Mouse (Mus musculus): ENCODE data around the gene Btg2. TPM values are rescaled to one million over a fixed set of nuclear protein-coding genes. Genes with fewer than 3 reads are reported as not detected.

The Btg2 gene
- polyA plus RNA-seq, 1 experiment from 2014 or later = 22.4 TPM

- 76% methylated on average over 6 of the region's 6 CpGs for WGBS
- Histone ChIP-seq H3K27me3 (ENCODE audit: control insufficient read depth, insufficient read depth, low read length) (no peaks in the 10 kb centered on the region), H3K36me3 (ENCODE audit: control insufficient read depth, insufficient read depth, low read length) (no peaks in the 10 kb centered on the region), H3K9ac (replicated peaks; ENCODE audit: low read depth, low read length) (no peak overlapping the region), H3K27ac (ENCODE audit: low read depth, low read length) (no peak overlapping the region), H3K4me2 (ENCODE audit: low read depth, low read length) (no peak overlapping the region), H3K9me3 (ENCODE audit: control insufficient read depth, low read length) (no peaks in the 10 kb centered on the region), H3K4me1 (ENCODE audit: control insufficient read depth, insufficient read depth, low read length) (peaks cover 33% of the 10 kb centered on the region), H3K4me3 (ENCODE audit: low read depth, low read length) (no peak overlapping the region)
- no peak for ATAC-seq (ENCODE audit: low read depth)
Measured at GRCm38 (mm10) chr1:134058870-134059269, 20.1 kb downstream of the Btg2 start.

- Histone ChIP-seq H3K9ac (replicated peaks; ENCODE audit: low read depth, low read length) (no peak overlapping the region), H3K27me3 (ENCODE audit: control insufficient read depth, insufficient read depth, low read length) (no peaks in the 10 kb centered on the region), H3K36me3 (ENCODE audit: control insufficient read depth, insufficient read depth, low read length) (no peaks in the 10 kb centered on the region), H3K4me1 (ENCODE audit: control insufficient read depth, insufficient read depth, low read length) (peaks cover 22% of the 10 kb centered on the region), H3K27ac (ENCODE audit: low read depth, low read length) (no peak overlapping the region), H3K4me2 (ENCODE audit: low read depth, low read length) (no peak overlapping the region), H3K4me3 (ENCODE audit: low read depth, low read length) (no peak overlapping the region), H3K9me3 (ENCODE audit: control insufficient read depth, low read length) (no peaks in the 10 kb centered on the region)
- 86% methylated on average over 8 of the region's 8 CpGs for WGBS
- no peak for ATAC-seq (ENCODE audit: low read depth)
Measured at GRCm38 (mm10) chr1:134057736-134058135, 21.2 kb downstream of the Btg2 start.

GRCm38 (mm10) chr1:134056285-134056684 is 22.6 kb downstream of the Btg2 start:
- Histone ChIP-seq H3K27me3 (ENCODE audit: control insufficient read depth, insufficient read depth, low read length) (no peaks in the 10 kb centered on the region), H3K4me3 (ENCODE audit: low read depth, low read length) (no peak overlapping the region), H3K4me2 (ENCODE audit: low read depth, low read length) (no peak overlapping the region), H3K36me3 (ENCODE audit: control insufficient read depth, insufficient read depth, low read length) (no peaks in the 10 kb centered on the region), H3K9me3 (ENCODE audit: control insufficient read depth, low read length) (no peaks in the 10 kb centered on the region), H3K27ac (ENCODE audit: low read depth, low read length) (no peak overlapping the region), H3K4me1 (ENCODE audit: control insufficient read depth, insufficient read depth, low read length) (peaks cover 10% of the 10 kb centered on the region), H3K9ac (replicated peaks; ENCODE audit: low read depth, low read length) (no peak overlapping the region)
- ATAC-seq (ENCODE audit: low read depth) = no peak
- 79% methylated on average over 4 of the region's 4 CpGs for WGBS

GRCm38 (mm10) chr1:134055666-134056245 is 23.2 kb downstream of the Btg2 start:
- ATAC-seq (ENCODE audit: low read depth) = no peak
- H3K9me3 ChIP-seq (ENCODE audit: control insufficient read depth, low read length) = no peaks in the 10 kb centered on the region
- WGBS = 77% methylated on average over 9 of the region's 9 CpGs
- peaks cover 6% of the 10 kb centered on the region; the same call in 1 of the 2 replicates for H3K4me1 ChIP-seq (ENCODE audit: control insufficient read depth, insufficient read depth, low read length)
- H3K9ac ChIP-seq (replicated peaks; ENCODE audit: low read depth, low read length) = no peak overlapping the region
- no peak overlapping the region for H3K4me2 ChIP-seq (ENCODE audit: low read depth, low read length)
- no peak overlapping the region for H3K27ac ChIP-seq (ENCODE audit: low read depth, low read length)
- H3K4me3 ChIP-seq (ENCODE audit: low read depth, low read length) = no peak overlapping the region
- H3K36me3 ChIP-seq (ENCODE audit: control insufficient read depth, insufficient read depth, low read length) = no peaks in the 10 kb centered on the region
- H3K27me3 ChIP-seq (ENCODE audit: control insufficient read depth, insufficient read depth, low read length) = no peaks in the 10 kb centered on the region

GRCm38 (mm10) chr1:134055058-134055457 is 23.9 kb downstream of the Btg2 start:
- Histone ChIP-seq H3K27me3 (ENCODE audit: control insufficient read depth, insufficient read depth, low read length) (no peaks in the 10 kb centered on the region), H3K9me3 (ENCODE audit: control insufficient read depth, low read length) (no peaks in the 10 kb centered on the region), H3K4me2 (ENCODE audit: low read depth, low read length) (no peak overlapping the region), H3K27ac (ENCODE audit: low read depth, low read length) (no peak overlapping the region), H3K36me3 (ENCODE audit: control insufficient read depth, insufficient read depth, low read length) (no peaks in the 10 kb centered on the region), H3K9ac (replicated peaks; ENCODE audit: low read depth, low read length) (no peak overlapping the region), H3K4me1 (ENCODE audit: control insufficient read depth, insufficient read depth, low read length) (0 out of 2 replicates have a peak, but pooled peaks cover under 1% of the 10 kb centered on the region), H3K4me3 (ENCODE audit: low read depth, low read length) (no peak overlapping the region)
- ATAC-seq (ENCODE audit: low read depth) = no peak
- WGBS = 67% methylated on average over 9 of the region's 9 CpGs

- H3K9ac ChIP-seq (replicated peaks; ENCODE audit: low read depth, low read length) = no peak overlapping the region
- no peaks in the 10 kb centered on the region for H3K27me3 ChIP-seq (ENCODE audit: control insufficient read depth, insufficient read depth, low read length)
- WGBS = 6% methylated on average over 6 of the region's 6 CpGs
- no peak overlapping the region for H3K27ac ChIP-seq (ENCODE audit: low read depth, low read length)
- 0 out of 2 replicates have a peak, but pooled peaks have one; percentile 62 for ATAC-seq (ENCODE audit: low read depth)
- H3K4me2 ChIP-seq (ENCODE audit: low read depth, low read length) = no peak overlapping the region
- no peak overlapping the region for H3K4me3 ChIP-seq (ENCODE audit: low read depth, low read length)
- no peaks in the 10 kb centered on the region for H3K36me3 ChIP-seq (ENCODE audit: control insufficient read depth, insufficient read depth, low read length)
- H3K4me1 ChIP-seq (ENCODE audit: control insufficient read depth, insufficient read depth, low read length) = no peaks in the 10 kb centered on the region
- H3K9me3 ChIP-seq (ENCODE audit: control insufficient read depth, low read length) = no peaks in the 10 kb centered on the region
Measured at GRCm38 (mm10) chr1:134053207-134053606, 25.7 kb downstream of the Btg2 start.

GRCm38 (mm10) chr1:134049542-134049941 is 29.4 kb downstream of the Btg2 start:
- peaks cover 4% of the 10 kb centered on the region; the same call in 1 of the 2 replicates for H3K4me1 ChIP-seq (ENCODE audit: control insufficient read depth, insufficient read depth, low read length)

GRCm38 (mm10) chr1:134048759-134049158 is 30.2 kb downstream of the Btg2 start:
- no peak overlapping the region for H3K27ac ChIP-seq (ENCODE audit: low read depth, low read length)
- H3K4me3 ChIP-seq (ENCODE audit: low read depth, low read length) = no peak overlapping the region
- no peak overlapping the region for H3K4me2 ChIP-seq (ENCODE audit: low read depth, low read length)
- H3K9me3 ChIP-seq (ENCODE audit: control insufficient read depth, low read length) = no peaks in the 10 kb centered on the region
- 4% methylated on average over 5 of the region's 5 CpGs for WGBS
- H3K9ac ChIP-seq (replicated peaks; ENCODE audit: low read depth, low read length) = no peak overlapping the region
- peak; percentile 68; the same call in 1 of the 2 replicates for ATAC-seq (ENCODE audit: low read depth)
- H3K4me1 ChIP-seq (ENCODE audit: control insufficient read depth, insufficient read depth, low read length) = peaks cover 4% of the 10 kb centered on the region; the same call in 1 of the 2 replicates
- no peaks in the 10 kb centered on the region for H3K36me3 ChIP-seq (ENCODE audit: control insufficient read depth, insufficient read depth, low read length)
- no peaks in the 10 kb centered on the region for H3K27me3 ChIP-seq (ENCODE audit: control insufficient read depth, insufficient read depth, low read length)

More at GRCm38 (mm10) chr1:134049542-134049941, 29.4 kb downstream of the Btg2 start:
- Histone ChIP-seq H3K9ac (replicated peaks; ENCODE audit: low read depth, low read length) (no peak overlapping the region), H3K27me3 (ENCODE audit: control insufficient read depth, insufficient read depth, low read length) (no peaks in the 10 kb centered on the region), H3K36me3 (ENCODE audit: control insufficient read depth, insufficient read depth, low read length) (no peaks in the 10 kb centered on the region), H3K27ac (ENCODE audit: low read depth, low read length) (no peak overlapping the region), H3K4me3 (ENCODE audit: low read depth, low read length) (no peak overlapping the region), H3K9me3 (ENCODE audit: control insufficient read depth, low read length) (no peaks in the 10 kb centered on the region), H3K4me2 (ENCODE audit: low read depth, low read length) (no peak overlapping the region)
- 74% methylated on average over 6 of the region's 6 CpGs for WGBS
- ATAC-seq (ENCODE audit: low read depth) = no peak

GRCm38 (mm10) chr1:134047431-134047830 is 31.5 kb downstream of the Btg2 start:
- Histone ChIP-seq H3K4me3 (ENCODE audit: low read depth, low read length) (no peak overlapping the region), H3K4me1 (ENCODE audit: control insufficient read depth, insufficient read depth, low read length) (peaks cover 6% of the 10 kb centered on the region; the same call in 1 of the 2 replicates), H3K9ac (replicated peaks; ENCODE audit: low read depth, low read length) (no peak overlapping the region), H3K27ac (ENCODE audit: low read depth, low read length) (no peak overlapping the region), H3K27me3 (ENCODE audit: control insufficient read depth, insufficient read depth, low read length) (no peaks in the 10 kb centered on the region), H3K9me3 (ENCODE audit: control insufficient read depth, low read length) (no peaks in the 10 kb centered on the region), H3K36me3 (ENCODE audit: control insufficient read depth, insufficient read depth, low read length) (no peaks in the 10 kb centered on the region), H3K4me2 (ENCODE audit: low read depth, low read length) (no peak overlapping the region)
- ATAC-seq (ENCODE audit: low read depth) = no peak
- WGBS = 80% methylated on average over 6 of the region's 6 CpGs
